Mouse (Mus musculus): ENCODE results near the gene Slc38a4. TPM values are rescaled to one million over a fixed set of nuclear protein-coding genes. Genes with fewer than 3 reads are reported as not detected.

The Slc38a4 gene
- total and polyA plus RNA-seq, 2 experiments from 2014 or later, result 57.5 to 92.1 TPM

GRCm38 (mm10) chr15:96974131-96974530 is 81.6 kb downstream of the Slc38a4 start:
- no peak overlapping the region for H3K27ac ChIP-seq (ENCODE audit: low read depth)
- no peak for ATAC-seq (ENCODE audit: insufficient read depth, low read depth)
- WGBS, result 91% methylated on average over 5 of the region's 5 CpGs

DNA sequence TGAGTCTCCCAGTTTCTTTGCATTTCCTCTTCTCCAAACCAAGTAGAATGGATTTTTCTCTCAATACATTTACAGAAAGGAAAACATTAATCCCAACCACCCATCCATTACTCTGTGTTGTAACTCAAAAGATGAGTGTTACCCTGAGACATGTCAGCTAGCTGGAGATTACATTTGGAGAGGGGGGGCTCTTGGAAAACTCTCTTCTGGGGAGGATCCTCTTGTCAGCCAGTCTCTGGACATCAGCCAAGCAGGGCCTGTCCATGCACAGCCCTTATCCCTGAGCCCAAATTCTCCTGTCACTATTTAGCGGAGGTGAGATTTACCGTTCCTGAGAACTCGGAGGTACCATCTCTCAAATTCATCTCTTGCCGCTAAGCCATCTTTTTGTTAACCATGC is 82.4 kb downstream of the Slc38a4 start:
- H3K27ac ChIP-seq (ENCODE audit: low read depth), result no peak overlapping the region
- H3K9me3 ChIP-seq (replicated peaks; ENCODE audit: control insufficient read depth, low read length), result no peaks in the 10 kb centered on the region
- no peak for ATAC-seq (ENCODE audit: insufficient read depth, low read depth)
- H3K36me3 ChIP-seq (replicated peaks; ENCODE audit: control insufficient read depth, insufficient read depth, low read length), result no peaks in the 10 kb centered on the region
- 71% methylated on average over 4 of the region's 4 CpGs for WGBS
- no peak overlapping the region for H3K9ac ChIP-seq (replicated peaks; ENCODE audit: low read depth, low read length)
- no peak overlapping the region for H3K4me2 ChIP-seq (ENCODE audit: low read depth, low read length)
- no peak for TF ChIP-seq EP300 (IDR thresholded peaks at IDR 0.05; ENCODE audit: low read depth)
- TF ChIP-seq CTCF (IDR thresholded peaks at IDR 0.05; ENCODE audit: low read depth), result no peak
- H3K4me1 ChIP-seq (ENCODE audit: control insufficient read depth, insufficient read depth), result peaks cover 4% of the 10 kb centered on the region; the same call in 1 of the 2 replicates
- no peak for DNase-seq (ENCODE audit: low spot score)
- no peaks in the 10 kb centered on the region for H3K27me3 ChIP-seq (ENCODE audit: control insufficient read depth, insufficient read depth, low read length)
- H3K4me3 ChIP-seq (ENCODE audit: low read depth, low read length), result no peak overlapping the region

More at GRCm38 (mm10) chr15:96974131-96974530, 81.6 kb downstream of the Slc38a4 start:
- TF ChIP-seq CTCF (IDR thresholded peaks at IDR 0.05; ENCODE audit: low read depth) (no peak), EP300 (IDR thresholded peaks at IDR 0.05; ENCODE audit: low read depth) (no peak)
- Histone ChIP-seq H3K9me3 (replicated peaks; ENCODE audit: control insufficient read depth, low read length) (no peaks in the 10 kb centered on the region), H3K9ac (replicated peaks; ENCODE audit: low read depth, low read length) (no peak overlapping the region), H3K4me3 (ENCODE audit: low read depth, low read length) (no peak overlapping the region), H3K4me1 (ENCODE audit: control insufficient read depth, insufficient read depth) (peaks cover 4% of the 10 kb centered on the region; the same call in 1 of the 2 replicates), H3K36me3 (replicated peaks; ENCODE audit: control insufficient read depth, insufficient read depth, low read length) (no peaks in the 10 kb centered on the region), H3K4me2 (ENCODE audit: low read depth, low read length) (no peak overlapping the region), H3K27me3 (ENCODE audit: control insufficient read depth, insufficient read depth, low read length) (no peaks in the 10 kb centered on the region)
- DNase-seq (ENCODE audit: low spot score), result no peak

DNA sequence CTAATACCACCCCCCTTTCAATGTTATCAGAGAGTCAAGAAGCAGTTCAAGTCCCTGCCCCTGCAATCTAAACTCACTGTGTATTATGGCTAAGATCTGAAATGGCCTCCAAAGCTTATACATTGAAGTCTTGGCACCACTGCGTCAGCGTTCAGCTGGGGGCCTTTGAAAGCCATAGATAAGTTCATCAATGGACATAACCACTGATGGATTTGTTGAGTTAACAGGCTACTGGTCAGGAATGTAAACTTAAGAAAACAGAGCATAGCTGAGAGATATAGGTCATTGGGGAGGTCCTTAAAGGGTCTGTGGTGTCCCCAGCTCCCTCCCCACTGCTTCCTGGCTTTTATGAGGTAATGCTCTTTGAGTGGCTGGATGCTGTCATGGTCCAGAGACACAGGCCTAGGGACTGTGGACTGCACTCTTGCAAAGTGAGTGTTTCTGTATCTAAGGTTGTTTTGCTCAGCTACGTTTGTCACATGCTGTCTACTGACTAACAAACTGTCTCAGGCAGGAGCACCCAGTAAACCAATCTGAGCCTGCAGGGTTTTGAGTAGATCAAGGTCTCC is 83.0 kb downstream of the Slc38a4 start:
- 64% methylated on average over 3 of the region's 3 CpGs for WGBS
- H3K4me1 ChIP-seq (ENCODE audit: control insufficient read depth, insufficient read depth), result peaks cover 4% of the 10 kb centered on the region; the same call in 1 of the 2 replicates
- no peak for ATAC-seq (ENCODE audit: insufficient read depth, low read depth)
- H3K27ac ChIP-seq (ENCODE audit: low read depth), result no peak overlapping the region
- no peak overlapping the region for H3K9ac ChIP-seq (replicated peaks; ENCODE audit: low read depth, low read length)
- no peak overlapping the region for H3K4me3 ChIP-seq (ENCODE audit: low read depth, low read length)
- DNase-seq (ENCODE audit: low spot score), result no peak
- no peak for TF ChIP-seq EP300 (IDR thresholded peaks at IDR 0.05; ENCODE audit: low read depth)
- no peak for TF ChIP-seq CTCF (IDR thresholded peaks at IDR 0.05; ENCODE audit: low read depth)
- no peaks in the 10 kb centered on the region for H3K9me3 ChIP-seq (replicated peaks; ENCODE audit: control insufficient read depth, low read length)
- no peak overlapping the region for H3K4me2 ChIP-seq (ENCODE audit: low read depth, low read length)
- no peaks in the 10 kb centered on the region for H3K27me3 ChIP-seq (ENCODE audit: control insufficient read depth, insufficient read depth, low read length)
- H3K36me3 ChIP-seq (replicated peaks; ENCODE audit: control insufficient read depth, insufficient read depth, low read length), result no peaks in the 10 kb centered on the region

DNA sequence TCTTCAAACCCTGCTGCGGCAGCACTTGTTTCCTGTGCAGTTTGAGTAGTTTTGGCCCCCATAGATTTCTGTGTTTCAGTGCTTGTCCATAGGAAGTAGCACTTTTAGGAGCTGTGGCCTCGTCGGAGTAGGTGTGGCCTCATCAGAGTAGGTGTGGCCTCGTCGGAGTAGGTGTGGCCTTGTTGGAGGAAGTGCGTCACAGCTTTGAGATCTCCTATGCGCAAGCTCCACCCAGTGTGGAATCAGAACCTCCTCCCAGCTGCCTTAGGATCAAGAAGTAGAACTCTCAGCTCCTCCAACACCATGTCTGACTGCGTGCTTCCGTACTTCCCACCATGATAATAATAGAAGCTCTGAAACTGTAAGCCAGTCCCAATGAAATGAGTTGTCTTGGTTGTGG is 83.8 kb downstream of the Slc38a4 start:
- Histone ChIP-seq H3K27ac (ENCODE audit: low read depth) (no peak overlapping the region), H3K27me3 (ENCODE audit: control insufficient read depth, insufficient read depth, low read length) (no peaks in the 10 kb centered on the region), H3K4me3 (ENCODE audit: low read depth, low read length) (no peak overlapping the region), H3K4me1 (ENCODE audit: control insufficient read depth, insufficient read depth) (peaks cover 4% of the 10 kb centered on the region; the same call in 1 of the 2 replicates), H3K9me3 (replicated peaks; ENCODE audit: control insufficient read depth, low read length) (no peaks in the 10 kb centered on the region), H3K4me2 (ENCODE audit: low read depth, low read length) (no peak overlapping the region), H3K36me3 (replicated peaks; ENCODE audit: control insufficient read depth, insufficient read depth, low read length) (no peaks in the 10 kb centered on the region), H3K9ac (replicated peaks; ENCODE audit: low read depth, low read length) (no peak overlapping the region)
- ATAC-seq (ENCODE audit: insufficient read depth, low read depth), result no peak
- no peak for DNase-seq (ENCODE audit: low spot score)
- TF ChIP-seq CTCF (IDR thresholded peaks at IDR 0.05; ENCODE audit: low read depth), result no peak
- no peak for TF ChIP-seq EP300 (IDR thresholded peaks at IDR 0.05; ENCODE audit: low read depth)
- WGBS, result 91% methylated on average over 9 of the region's 9 CpGs

GRCm38 (mm10) chr15:96969792-96970191 is 86.0 kb downstream of the Slc38a4 start:
- peak; percentile 41 for TF ChIP-seq CTCF (IDR thresholded peaks at IDR 0.05; ENCODE audit: low read depth)
- no peak for TF ChIP-seq EP300 (IDR thresholded peaks at IDR 0.05; ENCODE audit: low read depth)
- no peaks in the 10 kb centered on the region for H3K36me3 ChIP-seq (replicated peaks; ENCODE audit: control insufficient read depth, insufficient read depth, low read length)
- H3K4me3 ChIP-seq (ENCODE audit: low read depth, low read length), result no peak overlapping the region
- 51% methylated on average over 4 of the region's 4 CpGs for WGBS
- ATAC-seq (ENCODE audit: insufficient read depth, low read depth) (no peak), DNase-seq (ENCODE audit: low spot score) (peak; percentile 20)
- no peaks in the 10 kb centered on the region for H3K27me3 ChIP-seq (ENCODE audit: control insufficient read depth, insufficient read depth, low read length)
- no peaks in the 10 kb centered on the region for H3K9me3 ChIP-seq (replicated peaks; ENCODE audit: control insufficient read depth, low read length)
- H3K4me2 ChIP-seq (ENCODE audit: low read depth, low read length), result no peak overlapping the region
- no peak overlapping the region for H3K27ac ChIP-seq (ENCODE audit: low read depth)
- H3K4me1 ChIP-seq (ENCODE audit: control insufficient read depth, insufficient read depth), result peaks cover 4% of the 10 kb centered on the region; the same call in 1 of the 2 replicates
- no peak overlapping the region for H3K9ac ChIP-seq (replicated peaks; ENCODE audit: low read depth, low read length)

- Histone ChIP-seq H3K36me3 (replicated peaks; ENCODE audit: control insufficient read depth, insufficient read depth, low read length) (no peaks in the 10 kb centered on the region), H3K4me2 (ENCODE audit: low read depth, low read length) (no peak overlapping the region), H3K27me3 (ENCODE audit: control insufficient read depth, insufficient read depth, low read length) (no peaks in the 10 kb centered on the region), H3K9me3 (replicated peaks; ENCODE audit: control insufficient read depth, low read length) (no peaks in the 10 kb centered on the region), H3K4me3 (ENCODE audit: low read depth, low read length) (no peak overlapping the region), H3K4me1 (ENCODE audit: control insufficient read depth, insufficient read depth) (peaks cover 4% of the 10 kb centered on the region; the same call in 1 of the 2 replicates), H3K27ac (ENCODE audit: low read depth) (peak overlapping the region; percentile 41; the same call in 1 of the 2 replicates), H3K9ac (replicated peaks; ENCODE audit: low read depth, low read length) (no peak overlapping the region)
- DNase-seq (ENCODE audit: low spot score) (peak; percentile 34), ATAC-seq (ENCODE audit: insufficient read depth, low read depth) (no peak)
- TF ChIP-seq EP300 (IDR thresholded peaks at IDR 0.05; ENCODE audit: low read depth), result no peak
- TF ChIP-seq CTCF (IDR thresholded peaks at IDR 0.05; ENCODE audit: low read depth), result no peak
- 53% methylated on average over 11 of the region's 11 CpGs for WGBS
Observed at GRCm38 (mm10) chr15:96968741-96969140, 87.0 kb downstream of the Slc38a4 start.

Data from heart, postnatal 0 days (tissue).